Mouse (Mus musculus): ENCODE results near the gene Slc43a3.

GRCm38 (mm10) chr2:84964111-84964801 lies 27.9 kb downstream of the Slc43a3 start:
- TF ChIP-seq GATA1 (IDR thresholded peaks at IDR 0.05; ENCODE audit: low read length) (no peak), TAL1 (IDR thresholded peaks at IDR 0.05; ENCODE audit: low read length) (no peak)
